21 mouse cellular contexts compared by ENCODE assay signal in the genomic region with DNA sequence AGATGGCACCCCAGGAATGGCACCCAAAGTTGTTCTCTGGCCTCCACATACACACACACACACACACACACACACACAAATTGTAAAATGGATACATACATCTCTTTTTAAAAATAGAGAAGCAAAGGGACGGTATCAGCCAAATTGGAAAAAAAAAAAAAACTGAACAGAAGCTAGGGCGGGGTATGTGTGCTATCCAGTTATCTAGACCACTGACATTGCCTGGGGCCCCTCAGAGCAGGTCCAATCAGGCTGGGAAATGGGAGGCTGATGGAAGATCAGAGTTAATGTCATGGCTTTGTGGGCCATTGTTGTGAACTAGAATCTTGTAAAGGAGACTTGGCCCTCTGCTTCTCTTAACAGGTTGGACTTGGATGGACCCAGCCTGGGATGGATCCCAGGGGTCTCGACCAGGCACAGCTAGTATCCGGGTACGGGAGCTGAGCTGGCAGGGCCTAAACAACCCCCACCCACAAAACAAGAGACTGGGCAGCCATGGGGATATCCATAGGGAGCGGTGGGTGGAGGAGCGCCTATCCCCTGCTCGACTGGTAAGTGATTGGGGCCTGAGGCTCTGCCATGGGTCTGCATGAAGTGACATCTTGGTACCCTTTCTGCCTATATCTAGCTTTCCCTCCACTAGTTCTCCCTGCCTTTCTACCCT. TPM values are rescaled to one million over a fixed set of nuclear protein-coding genes. Genes with fewer than 3 reads are reported as not detected.
A peak's percentile ranks its signal among the peaks of the same experiment; 100 is the strongest.
DNase-seq lines count a peak whose midpoint lies in the region; ATAC-seq and TF ChIP-seq lines count a peak whose summit lies in the region.
"Had no signal": no experiment of that assay in that cellular context is flagged by ENCODE, and none has a peak within 500 bp of the region (broad histone marks: within the 10 kb centered on the region; RNA-seq: fewer than 3 reads in every experiment).

No protein-coding gene starts in this region.

- H3K9me3 ChIP-seq in forebrain, embryonic 10.5 days: no peaks in the 10 kb centered on the region
- H3K9me3 ChIP-seq in forebrain, embryonic 12.5 days: no peaks in the 10 kb centered on the region
- H3K9me3 ChIP-seq in liver, embryonic 13.5 days (replicated peaks): no peaks in the 10 kb centered on the region
- H3K9me3 ChIP-seq in liver, postnatal 0 days (ENCODE audit: low read length): no peaks in the 10 kb centered on the region
- H3K9me3 ChIP-seq: embryonic facial prominence, embryonic 10.5 days; forebrain, embryonic 13.5 days; heart, embryonic 12.5 days; hindbrain, embryonic 10.5 days had no signal

- 0 out of 2 replicates have a peak overlapping the region, but pooled peaks have one; percentile 12 for H3K27ac ChIP-seq in forebrain, embryonic 10.5 days
- H3K27ac ChIP-seq in forebrain, embryonic 12.5 days: no peak overlapping the region
- H3K27ac ChIP-seq in liver, embryonic 13.5 days: peak overlapping the region; percentile 94
- H3K27ac ChIP-seq in liver, postnatal 0 days (ENCODE audit: low read depth): no peak overlapping the region
- H3K27ac ChIP-seq: embryonic facial prominence, embryonic 10.5 days; forebrain, embryonic 13.5 days; gastrocnemius, adult 2 months; hindbrain, embryonic 10.5 days; hindbrain, embryonic 14.5 days had no signal

- H3K9ac ChIP-seq in forebrain, embryonic 12.5 days: no peak overlapping the region
- H3K9ac ChIP-seq in liver, embryonic 13.5 days: peak overlapping the region; percentile 71
- no peak overlapping the region for H3K9ac ChIP-seq in liver, postnatal 0 days (replicated peaks)
- H3K9ac ChIP-seq: forebrain, embryonic 13.5 days; forebrain, postnatal 0 days; heart, embryonic 12.5 days; hindbrain, embryonic 14.5 days had no signal

- WGBS in forebrain, embryonic 10.5 days: 93% methylated on average over 8 of the region's 8 CpGs
- WGBS in forebrain, embryonic 12.5 days: 91% methylated on average over 8 of the region's 8 CpGs
- 59% methylated on average over 8 of the region's 8 CpGs for WGBS in liver, embryonic 13.5 days (ENCODE audit: insufficient replicate concordance)
- WGBS in liver, postnatal 0 days (ENCODE audit: insufficient replicate concordance): 81% methylated on average over 8 of the region's 8 CpGs

- no peak for TF ChIP-seq EP300 in liver, postnatal 0 days (IDR thresholded peaks at IDR 0.05; ENCODE audit: low read depth)

- no peak for ATAC-seq in forebrain, embryonic 12.5 days (ENCODE audit: low FRiP score)
- peak; percentile 21; the same call in 1 of the 2 replicates for ATAC-seq in liver, embryonic 13.5 days (ENCODE audit: low read depth)
- ATAC-seq in liver, postnatal 0 days: no peak
- ATAC-seq: forebrain, embryonic 13.5 days; forebrain, postnatal 0 days had no signal

- no peak overlapping the region for H3K4me2 ChIP-seq in forebrain, embryonic 12.5 days
- peak overlapping the region; percentile 99 for H3K4me2 ChIP-seq in liver, embryonic 13.5 days
- peak overlapping the region; percentile 6; the same call in 1 of the 2 replicates for H3K4me2 ChIP-seq in liver, postnatal 0 days (ENCODE audit: low read depth, low read length)
- H3K4me2 ChIP-seq: forebrain, embryonic 13.5 days; heart, embryonic 12.5 days; hindbrain, embryonic 14.5 days had no signal

- H3K36me3 ChIP-seq in forebrain, embryonic 10.5 days (replicated peaks): peaks cover 22% of the 10 kb centered on the region
- H3K36me3 ChIP-seq in forebrain, embryonic 12.5 days (replicated peaks): peaks cover 7% of the 10 kb centered on the region
- peaks cover 9% of the 10 kb centered on the region for H3K36me3 ChIP-seq in liver, embryonic 13.5 days
- peaks cover 6% of the 10 kb centered on the region for H3K36me3 ChIP-seq in liver, postnatal 0 days (replicated peaks; ENCODE audit: insufficient read depth, low read length)

- no peak for TF ChIP-seq CTCF in liver, postnatal 0 days (IDR thresholded peaks at IDR 0.05; ENCODE audit: low read depth)

- no peaks in the 10 kb centered on the region for H3K27me3 ChIP-seq in forebrain, embryonic 10.5 days (ENCODE audit: poor library complexity, severe bottlenecking)
- no peaks in the 10 kb centered on the region for H3K27me3 ChIP-seq in forebrain, embryonic 12.5 days
- no peaks in the 10 kb centered on the region for H3K27me3 ChIP-seq in liver, embryonic 13.5 days
- no peaks in the 10 kb centered on the region for H3K27me3 ChIP-seq in liver, postnatal 0 days (ENCODE audit: insufficient read depth, low read length)
- H3K27me3 ChIP-seq: forebrain, embryonic 13.5 days; heart, embryonic 12.5 days had no signal

- H3K4me3 ChIP-seq in forebrain, embryonic 10.5 days: no peak overlapping the region
- no peak overlapping the region for H3K4me3 ChIP-seq in forebrain, embryonic 12.5 days (replicated peaks)
- peak overlapping the region; percentile 38 for H3K4me3 ChIP-seq in liver, embryonic 13.5 days (replicated peaks)
- H3K4me3 ChIP-seq in liver, postnatal 0 days (ENCODE audit: low read depth, low read length): no peak overlapping the region
- H3K4me3 ChIP-seq: embryonic facial prominence, embryonic 10.5 days; forebrain, embryonic 13.5 days; gastrocnemius, adult 2 months; heart, embryonic 12.5 days; hindbrain, embryonic 10.5 days had no signal

- peaks cover 43% of the 10 kb centered on the region for H3K4me1 ChIP-seq in forebrain, embryonic 10.5 days
- peaks cover 27% of the 10 kb centered on the region for H3K4me1 ChIP-seq in forebrain, embryonic 12.5 days
- H3K4me1 ChIP-seq in liver, embryonic 13.5 days (replicated peaks): peaks cover 86% of the 10 kb centered on the region
- peaks cover 35% of the 10 kb centered on the region for H3K4me1 ChIP-seq in liver, postnatal 0 days (ENCODE audit: insufficient read depth)

- DNase-seq in forebrain, embryonic 10.5 days (ENCODE audit: extremely low spot score, low spot score): no peak
- peak; percentile 8 for DNase-seq in testis, postnatal 14 days (ENCODE audit: low spot score)
- DNase-seq in testis, postnatal 10 days (ENCODE audit: low spot score): no peak
- DNase-seq in liver, embryonic 13.5 days: peak; percentile 50
- DNase-seq in liver, postnatal 0 days: no peak
- DNase-seq in adrenal gland, postnatal 4 days (ENCODE audit: low spot score in 2 of 2): no peak
- no peak for DNase-seq in ovary, postnatal 14 days (ENCODE audit: low spot score)
- DNase-seq: adrenal gland, adult 2 months; adrenal gland, postnatal 25 days; cerebellum, adult 2 months; cerebellum, postnatal 10 days; forebrain, postnatal 0 days; gastrocnemius, adult 2 months; gastrocnemius, postnatal 25 days had no signal

RNA-seq across cellular contexts. Expression of gene Lrrc56, which starts 2.8 kb away (rescaled TPM):
- 15.5 and 15.6 TPM in 2 replicates for polyA plus RNA-seq in forebrain, embryonic 10.5 days (2016; fragmentation: Nextera tagmentation; extraction: Ambion mirVana)
- polyA plus RNA-seq in forebrain, embryonic 12.5 days (2016; fragmentation: Nextera tagmentation; extraction: Ambion mirVana): 14.2 and 16.0 TPM in 2 replicates
- 12.2 and 15.5 TPM in 2 replicates for polyA plus RNA-seq in liver, embryonic 13.5 days (2015; fragmentation: Nextera tagmentation; extraction: Ambion mirVana)
- 2.0 and 2.2 TPM in 2 replicates for polyA plus RNA-seq in liver, postnatal 0 days (2015; fragmentation: Nextera tagmentation; extraction: Ambion mirVana)
- total RNA-seq in adrenal gland, postnatal 4 days (2021): 1 to 10 TPM; 8.8 to 9.9 TPM

RNA-seq across cellular contexts. Expression of gene Hras, which starts 2.9 kb away (rescaled TPM):
- 80.6 and 82.7 TPM in 2 replicates for polyA plus RNA-seq in forebrain, embryonic 10.5 days (2016; fragmentation: Nextera tagmentation; extraction: Ambion mirVana)
- polyA plus RNA-seq in forebrain, embryonic 12.5 days (2016; fragmentation: Nextera tagmentation; extraction: Ambion mirVana): 79.1 and 89.4 TPM in 2 replicates
- polyA plus RNA-seq in liver, embryonic 13.5 days (2015; fragmentation: Nextera tagmentation; extraction: Ambion mirVana): 91.5 and 104 TPM in 2 replicates
- polyA plus RNA-seq in liver, postnatal 0 days (2015; fragmentation: Nextera tagmentation; extraction: Ambion mirVana): 44.0 and 46.2 TPM in 2 replicates
- 10 to 100 TPM; 88.5 to 96.4 TPM for total RNA-seq in adrenal gland, postnatal 4 days (2021)

RNA-seq across cellular contexts. Expression of gene Lmntd2, which starts 17.1 kb away (rescaled TPM):
- 3.4 and 4.4 TPM in 2 replicates for polyA plus RNA-seq in forebrain, embryonic 10.5 days (2016; fragmentation: Nextera tagmentation; extraction: Ambion mirVana)
- 3.3 and 3.7 TPM in 2 replicates for polyA plus RNA-seq in forebrain, embryonic 12.5 days (2016; fragmentation: Nextera tagmentation; extraction: Ambion mirVana)
- 0.59 and 0.71 TPM in 2 replicates for polyA plus RNA-seq in liver, embryonic 13.5 days (2015; fragmentation: Nextera tagmentation; extraction: Ambion mirVana)
- polyA plus RNA-seq in liver, postnatal 0 days (2015; fragmentation: Nextera tagmentation; extraction: Ambion mirVana): 0.49 TPM in 2 replicates
- total RNA-seq in adrenal gland, postnatal 4 days (2021): 1 to 10 TPM in 1 of 2 experiments, under 1 TPM in 1; 0.82 to 1.0 TPM
- total RNA-seq: gastrocnemius, adult 2 months; gastrocnemius, postnatal 25 days; heart, postnatal 25 days had no signal

RNA-seq across cellular contexts. Expression of gene Rassf7, which starts 18.9 kb away (rescaled TPM):
- polyA plus RNA-seq in forebrain, embryonic 10.5 days (2016; fragmentation: Nextera tagmentation; extraction: Ambion mirVana): 50.8 and 53.8 TPM in 2 replicates
- polyA plus RNA-seq in forebrain, embryonic 12.5 days (2016; fragmentation: Nextera tagmentation; extraction: Ambion mirVana): 35.4 and 38.5 TPM in 2 replicates
- 23.9 and 26.7 TPM in 2 replicates for polyA plus RNA-seq in liver, embryonic 13.5 days (2015; fragmentation: Nextera tagmentation; extraction: Ambion mirVana)
- 24.9 and 27.3 TPM in 2 replicates for polyA plus RNA-seq in liver, postnatal 0 days (2015; fragmentation: Nextera tagmentation; extraction: Ambion mirVana)
- total RNA-seq in adrenal gland, postnatal 4 days (2021): 10 to 100 TPM; 14.7 to 15.1 TPM

RNA-seq across cellular contexts. Expression of gene Rnh1, which starts 24.1 kb away (rescaled TPM):
- 64.2 and 66.6 TPM in 2 replicates for polyA plus RNA-seq in forebrain, embryonic 10.5 days (2016; fragmentation: Nextera tagmentation; extraction: Ambion mirVana)
- 47.2 and 49.7 TPM in 2 replicates for polyA plus RNA-seq in forebrain, embryonic 12.5 days (2016; fragmentation: Nextera tagmentation; extraction: Ambion mirVana)
- 55.0 and 58.0 TPM in 2 replicates for polyA plus RNA-seq in liver, embryonic 13.5 days (2015; fragmentation: Nextera tagmentation; extraction: Ambion mirVana)
- 55.2 and 55.7 TPM in 2 replicates for polyA plus RNA-seq in liver, postnatal 0 days (2015; fragmentation: Nextera tagmentation; extraction: Ambion mirVana)
- 100 to 1,000 TPM; 179 to 186 TPM for total RNA-seq in adrenal gland, postnatal 4 days (2021)

Comparison
In these comparisons a context has a peak if more than half of its experiments do, and no peak if none do; other contexts are left out.
1. DNase-seq: peak in testis, postnatal 14 days (single experiment) and liver, embryonic 13.5 days (single experiment); none in forebrain, embryonic 10.5 days (single experiment), testis, postnatal 10 days (single experiment), liver, postnatal 0 days (single experiment), adrenal gland, postnatal 4 days (0 of 2) and ovary, postnatal 14 days (single experiment).
2. H3K27ac ChIP-seq: peak in forebrain, embryonic 10.5 days (single experiment) and liver, embryonic 13.5 days (single experiment); none in forebrain, embryonic 12.5 days (single experiment) and liver, postnatal 0 days (single experiment).